Mouse (Mus musculus) lung, embryonic 16.5 days (tissue): ENCODE data around the gene Gch1. TPM values are rescaled to one million over a fixed set of nuclear protein-coding genes. Genes with fewer than 3 reads are reported as not detected.

Experiments
- ATAC-seq: fragments of 200-750 bp; cut with Nextera tagmentation; 2 replicates; pipeline ENCODE4 v1.8.0; 2017; ENCODE audit warnings: low read depth, mild to moderate bottlenecking, moderate library complexity
- H3K27ac ChIP-seq: fragments of 300-500 bp; sonication (generic); 2 replicates; pipeline ENCODE4 v1.5.1; 2014; ENCODE audit warnings: mild to moderate bottlenecking, control low read depth, low read length
- H3K27me3 ChIP-seq: fragments of 300-500 bp; sonication (generic); 2 replicates; pipeline ENCODE4 v1.6.1; 2014; ENCODE audit warnings: low read depth, low read length, mixed read lengths; ENCODE audit not compliant: control insufficient read depth, insufficient read depth
- H3K36me3 ChIP-seq: fragments of 300-500 bp; sonication (generic); 2 replicates; pipeline ENCODE4 v1.6.1; 2014; ENCODE audit warnings: low read length; ENCODE audit not compliant: control insufficient read depth, insufficient read depth
- H3K4me1 ChIP-seq: fragments of 300-500 bp; sonication (generic); replicated peaks from 2 replicates; pipeline ENCODE4 v1.6.1; 2014; ENCODE audit warnings: low read length, mixed read lengths; ENCODE audit not compliant: control insufficient read depth, insufficient read depth
- H3K4me2 ChIP-seq: fragments of 300-500 bp; sonication (generic); 2 replicates; pipeline ENCODE4 v1.6.1; 2014; ENCODE audit warnings: low read depth, low read length, control low read depth
- H3K4me3 ChIP-seq: fragments of 300-500 bp; sonication (generic); 2 replicates; pipeline ENCODE4 v1.5.1; 2014; ENCODE audit warnings: mild to moderate bottlenecking, low read length, control low read depth
- H3K9ac ChIP-seq: fragments of 300-500 bp; sonication (generic); 2 replicates; pipeline ENCODE4 v1.6.1; 2014; ENCODE audit warnings: low read length, control low read depth
- H3K9me3 ChIP-seq: fragments of 300-500 bp; sonication (generic); 2 replicates; pipeline ENCODE4 v1.6.1; 2016; ENCODE audit warnings: low read length; ENCODE audit not compliant: control insufficient read depth
- whole genome bisulfite sequencing: fragments of 180-500 bp; shearing (Covaris S2); extraction: QIAGEN DNeasy Blood & Tissue Kit; methylation state at CpG from one replicate; pipeline ENCODE4 v1.1.7; 2014; 5-methylcytosine and 5-hydroxymethylcytosine counted together
- polyA plus RNA-seq: library from polyadenylated mRNA; unstranded; fragments of >200 nt; fragmentation: Nextera tagmentation; extraction: Ambion mirVana; gene quantifications from 2 replicates; pipeline ENCODE4 v1.2.1, GENCODE M21; 2015

The Gch1 gene
- polyA plus RNA-seq, 1 experiment from 2014 or later: 4.6 TPM

- no peaks in the 10 kb centered on the region for H3K9me3 ChIP-seq
- H3K27me3 ChIP-seq: no peaks in the 10 kb centered on the region
- no peaks in the 10 kb centered on the region for H3K36me3 ChIP-seq
- WGBS: 84% methylated on average over 4 of the region's 4 CpGs
- no peak overlapping the region for H3K4me3 ChIP-seq
- H3K4me2 ChIP-seq: no peak overlapping the region
- H3K27ac ChIP-seq: no peak overlapping the region
- no peak overlapping the region for H3K9ac ChIP-seq
- no peak for ATAC-seq
- H3K4me1 ChIP-seq: no peaks in the 10 kb centered on the region
Measured at GRCm38 (mm10) chr14:47209669-47210164, 20.5 kb upstream of the Gch1 start.

GRCm38 (mm10) chr14:47208564-47209493 is 19.6 kb upstream of the Gch1 start:
- Histone ChIP-seq H3K4me2 (no peak overlapping the region), H3K36me3 (no peaks in the 10 kb centered on the region), H3K27ac (no peak overlapping the region), H3K9me3 (no peaks in the 10 kb centered on the region), H3K9ac (no peak overlapping the region), H3K4me1 (no peaks in the 10 kb centered on the region; the same call in 1 of the 2 replicates), H3K27me3 (no peaks in the 10 kb centered on the region), H3K4me3 (no peak overlapping the region)
- no peak for ATAC-seq
- 83% methylated on average over 12 of the region's 12 CpGs for WGBS

- no peak overlapping the region for H3K4me3 ChIP-seq
- H3K36me3 ChIP-seq: no peaks in the 10 kb centered on the region
- no peak overlapping the region for H3K4me2 ChIP-seq
- H3K9ac ChIP-seq: no peak overlapping the region
- no peak for ATAC-seq
- H3K9me3 ChIP-seq: no peaks in the 10 kb centered on the region
- no peaks in the 10 kb centered on the region for H3K27me3 ChIP-seq
- H3K27ac ChIP-seq: no peak overlapping the region
- no peaks in the 10 kb centered on the region; the same call in 1 of the 2 replicates for H3K4me1 ChIP-seq
- 87% methylated on average over 3 of the region's 3 CpGs for WGBS
Measured at GRCm38 (mm10) chr14:47206601-47207000, 17.4 kb upstream of the Gch1 start.

GRCm38 (mm10) chr14:47205270-47205972 is 16.2 kb upstream of the Gch1 start:
- H3K4me3 ChIP-seq: no peak overlapping the region
- H3K27me3 ChIP-seq: no peaks in the 10 kb centered on the region
- H3K4me2 ChIP-seq: no peak overlapping the region
- H3K4me1 ChIP-seq: no peaks in the 10 kb centered on the region; the same call in 1 of the 2 replicates
- H3K9me3 ChIP-seq: no peaks in the 10 kb centered on the region
- ATAC-seq: no peak
- no peak overlapping the region for H3K27ac ChIP-seq
- H3K36me3 ChIP-seq: no peaks in the 10 kb centered on the region
- H3K9ac ChIP-seq: no peak overlapping the region
- WGBS: 89% methylated on average over 5 of the region's 5 CpGs

GRCm38 (mm10) chr14:47197340-47197739 is 8.1 kb upstream of the Gch1 start:
- Histone ChIP-seq H3K27ac (no peak overlapping the region), H3K4me3 (no peak overlapping the region), H3K9ac (no peak overlapping the region), H3K27me3 (no peaks in the 10 kb centered on the region), H3K9me3 (no peaks in the 10 kb centered on the region), H3K36me3 (no peaks in the 10 kb centered on the region), H3K4me2 (no peak overlapping the region), H3K4me1 (no peaks in the 10 kb centered on the region)
- no peak for ATAC-seq
- 84% methylated on average over 3 of the region's 3 CpGs for WGBS

GRCm38 (mm10) chr14:47196711-47197110 is 7.5 kb upstream of the Gch1 start:
- H3K4me1 ChIP-seq: no peaks in the 10 kb centered on the region
- H3K9ac ChIP-seq: no peak overlapping the region
- H3K4me2 ChIP-seq: no peak overlapping the region
- no peak overlapping the region for H3K4me3 ChIP-seq
- no peaks in the 10 kb centered on the region for H3K9me3 ChIP-seq
- no peaks in the 10 kb centered on the region for H3K36me3 ChIP-seq
- H3K27me3 ChIP-seq: no peaks in the 10 kb centered on the region
- ATAC-seq: no peak
- no peak overlapping the region for H3K27ac ChIP-seq
- WGBS: 50% methylated on average over 8 of the region's 8 CpGs

- Histone ChIP-seq H3K4me1 (no peaks in the 10 kb centered on the region), H3K9me3 (no peaks in the 10 kb centered on the region), H3K27ac (no peak overlapping the region), H3K9ac (no peak overlapping the region), H3K36me3 (no peaks in the 10 kb centered on the region), H3K4me3 (no peak overlapping the region), H3K27me3 (no peaks in the 10 kb centered on the region), H3K4me2 (no peak overlapping the region)
- 29% methylated on average over 4 of the region's 4 CpGs for WGBS
- no peak for ATAC-seq
Measured at GRCm38 (mm10) chr14:47194096-47194495, 4.9 kb upstream of the Gch1 start.

GRCm38 (mm10) chr14:47193506-47193905 is 4.3 kb upstream of the Gch1 start:
- ATAC-seq: no peak
- H3K36me3 ChIP-seq: no peaks in the 10 kb centered on the region
- WGBS: 55% methylated on average over 6 of the region's 6 CpGs

GRCm38 (mm10) chr14:47191861-47192260 is 2.6 kb upstream of the Gch1 start:
- H3K27me3 ChIP-seq: peaks cover 11% of the 10 kb centered on the region
- no peak for ATAC-seq
- H3K9me3 ChIP-seq: no peaks in the 10 kb centered on the region
- H3K4me1 ChIP-seq: peaks cover 9% of the 10 kb centered on the region; the same call in 1 of the 2 replicates
- H3K4me2 ChIP-seq: no peak overlapping the region
- WGBS: 45% methylated on average over 5 of the region's 5 CpGs
- no peak overlapping the region for H3K4me3 ChIP-seq
- no peak overlapping the region for H3K27ac ChIP-seq
- no peaks in the 10 kb centered on the region for H3K36me3 ChIP-seq
- no peak overlapping the region for H3K9ac ChIP-seq

More at GRCm38 (mm10) chr14:47193506-47193905, 4.3 kb upstream of the Gch1 start:
- Histone ChIP-seq H3K9me3 (no peaks in the 10 kb centered on the region), H3K9ac (no peak overlapping the region), H3K4me2 (no peak overlapping the region), H3K4me1 (peaks cover 3% of the 10 kb centered on the region; the same call in 1 of the 2 replicates), H3K27me3 (peaks cover 2% of the 10 kb centered on the region; the same call in 1 of the 2 replicates), H3K27ac (no peak overlapping the region), H3K4me3 (no peak overlapping the region)
